Mouse (Mus musculus): ENCODE measurements around the gene Teddm1b. TPM values are rescaled to one million over a fixed set of nuclear protein-coding genes. Genes with fewer than 3 reads are reported as not detected.

Gene Teddm1b
- 0.89 and 1.1 TPM in 2 replicates for polyA plus RNA-seq (2021; fragmentation: Nextera tagmentation)
- long read RNA-seq, experiment 1: 0 reads
- long read RNA-seq, experiment 2: 0 reads

DNA sequence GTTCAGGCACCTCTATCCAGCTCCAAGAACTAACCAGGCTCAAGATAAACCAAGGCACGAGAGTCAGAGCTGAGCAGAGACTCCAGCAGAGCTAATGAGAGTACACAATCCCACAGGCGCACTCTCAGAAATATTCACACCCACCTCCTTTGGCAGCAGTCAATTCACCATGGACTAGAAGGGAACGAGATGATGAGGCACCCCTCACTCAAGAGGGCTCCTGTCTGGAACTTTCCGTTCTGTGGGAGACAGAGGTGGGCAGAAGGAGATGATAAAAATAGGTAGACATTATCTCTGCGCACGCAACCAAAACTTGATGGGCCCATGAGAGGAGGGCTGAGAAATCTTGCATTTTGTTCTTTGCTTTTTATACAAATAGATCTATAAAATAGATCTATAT lies at the start of gene Teddm1b:
TSS of gene Teddm1b (plus strand) at position 301 of the 400 bp plus-strand sequence.

DNA sequence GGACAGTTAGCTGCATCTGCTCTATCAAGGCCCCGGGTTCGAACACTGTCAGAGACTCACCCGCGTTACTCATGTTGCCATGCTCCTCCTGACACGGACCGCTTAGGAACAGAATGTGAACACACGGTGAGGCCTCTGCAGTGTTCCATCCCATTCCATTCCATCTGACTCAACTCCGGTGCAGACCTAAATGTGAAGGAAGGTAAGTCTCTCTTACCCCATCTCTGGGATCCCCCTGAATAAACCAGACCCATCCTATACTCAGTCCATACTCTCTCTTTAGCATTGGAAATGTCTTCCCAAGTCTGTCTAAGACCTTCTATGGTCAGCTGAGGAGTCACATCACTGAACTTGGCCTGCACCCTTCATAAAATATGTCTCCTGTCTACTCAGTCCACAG lies 30.1 kb upstream of the Teddm1b start, which contains the start of gene Rgsl1:
TSS of gene Rgsl1 (minus strand) at position 101 of the 400 bp plus-strand sequence.

DNA sequence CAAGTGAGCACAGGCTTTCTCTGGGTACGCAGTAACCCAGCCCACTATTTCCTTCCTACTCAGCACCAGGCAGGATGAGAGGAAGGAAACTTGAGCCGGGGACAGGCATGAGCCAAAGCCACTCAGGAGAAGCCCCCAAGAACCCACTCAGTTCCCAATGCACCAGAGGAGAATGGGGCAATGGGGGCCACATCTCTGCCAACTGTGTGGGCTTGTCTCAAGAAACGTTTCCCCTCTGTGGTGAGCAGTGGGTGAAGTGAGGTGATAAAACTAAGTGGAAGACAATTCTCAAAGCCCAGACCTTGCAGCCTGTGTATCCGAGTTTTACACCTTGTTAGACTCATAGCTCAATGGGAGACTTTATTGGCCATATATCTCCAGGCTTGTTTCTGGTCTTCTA lies 17.3 kb downstream of the Teddm1b start, which contains the start of gene Teddm1a:
TSS of gene Teddm1a (plus strand) at position 301 of the 400 bp plus-strand sequence.

DNA sequence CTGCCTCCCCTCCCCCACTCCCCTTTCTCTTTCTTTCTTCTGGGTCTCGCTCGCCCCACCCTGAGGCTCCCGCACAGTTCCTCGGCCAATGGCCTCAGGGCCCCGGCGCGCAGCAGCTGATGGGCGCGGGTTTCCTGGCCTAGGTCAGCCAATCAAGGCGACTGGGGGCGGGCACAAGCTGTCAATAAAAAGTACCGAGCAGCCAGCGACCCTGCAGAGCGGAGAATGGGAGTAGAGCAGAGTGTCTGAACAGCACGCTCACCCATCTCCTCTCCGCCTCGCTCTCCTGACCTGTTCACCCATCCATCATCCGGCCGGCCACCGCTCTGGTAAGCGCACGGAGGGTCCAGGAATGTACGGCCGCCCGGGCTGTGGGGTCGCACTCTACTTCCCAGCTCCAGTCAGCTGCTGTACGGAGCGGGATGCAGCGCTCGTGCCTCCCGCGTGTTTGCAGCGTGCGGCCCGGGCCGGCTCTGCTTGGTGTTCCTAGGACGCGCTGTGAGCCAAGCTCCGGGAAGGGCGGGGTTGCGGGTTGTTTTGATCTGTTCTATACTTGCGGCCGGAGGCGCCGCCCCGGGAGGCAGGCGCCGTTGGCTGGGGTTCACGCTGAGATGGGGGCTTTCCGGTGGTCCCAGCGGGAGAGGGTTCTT lies 25.7 kb downstream of the Teddm1b start, which contains the start of the genes Glul and Teddm2:
TSS of gene Glul (plus strand) at position 214 of the 650 bp plus-strand sequence.
TSS of gene Teddm2 (minus strand) at position 498 of the 650 bp plus-strand sequence.

Other genes starting within 250 kb of the Teddm1b start
- gene Rgs8, start 221.3 kb upstream of the Teddm1b start, polyA plus RNA-seq (2021; fragmentation: Nextera tagmentation): 11.6 and 12.6 TPM in 2 replicates
- gene Rgs16, start 134.0 kb upstream of the Teddm1b start, polyA plus RNA-seq (2021; fragmentation: Nextera tagmentation): 6.1 and 6.4 TPM in 2 replicates
- gene Rnasel, start 124.9 kb upstream of the Teddm1b start, polyA plus RNA-seq (2021; fragmentation: Nextera tagmentation): 4.7 and 7.8 TPM in 2 replicates
- 0.33 and 0.39 TPM in 2 replicates for gene Rgsl1, start 30.2 kb upstream of the Teddm1b start, polyA plus RNA-seq (2021; fragmentation: Nextera tagmentation)
- gene Teddm1a, start 17.4 kb downstream of the Teddm1b start, polyA plus RNA-seq (2021; fragmentation: Nextera tagmentation): not detected in 2 replicates
- gene Glul, start 25.6 kb downstream of the Teddm1b start, polyA plus RNA-seq (2021; fragmentation: Nextera tagmentation): 102 and 229 TPM in 2 replicates
- gene Teddm2, start 25.9 kb downstream of the Teddm1b start, polyA plus RNA-seq (2021; fragmentation: Nextera tagmentation): 1.9 and 2.3 TPM in 2 replicates

Measured in left cerebral cortex, adult 6 months (tissue).